Mouse (Mus musculus): ENCODE data around the gene Odf3l1. TPM values are rescaled to one million over a fixed set of nuclear protein-coding genes. Genes with fewer than 3 reads are reported as not detected.

The Odf3l1 gene
- total and polyA plus RNA-seq, 3 experiments, result not detected

DNA sequence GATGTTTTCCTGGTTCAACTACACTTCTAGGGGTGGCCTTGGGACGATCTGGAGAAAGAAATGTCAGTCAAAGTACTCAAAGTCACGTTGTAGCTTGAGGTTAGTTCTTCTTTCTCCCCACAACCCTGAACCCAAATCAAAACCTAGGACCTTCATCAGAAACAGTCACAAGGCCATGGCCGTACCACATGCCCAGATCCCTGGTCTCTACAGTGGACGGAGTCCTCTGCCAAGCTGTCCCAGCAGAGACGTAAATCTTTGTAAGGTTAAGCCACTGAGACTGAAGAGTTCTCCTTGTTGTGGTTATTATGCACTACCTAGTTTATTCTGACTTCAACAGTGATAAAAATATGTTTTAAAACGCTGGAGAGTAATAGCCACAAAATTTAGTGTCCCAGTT lies 35.6 kb downstream of the Odf3l1 start:
- H3K9ac ChIP-seq (ENCODE audit: control insufficient read depth, low read depth, low read length, poor library complexity, severe bottlenecking), result no peak overlapping the region
- H3K9me3 ChIP-seq (replicated peaks; ENCODE audit: insufficient read depth, low read length), result no peaks in the 10 kb centered on the region
- H3K4me3 ChIP-seq (ENCODE audit: control insufficient read depth in 1 of 2, insufficient read depth in 1 of 2, low read depth in 2 of 2, low read length in 2 of 2), result no peak overlapping the region
- no peaks in the 10 kb centered on the region for H3K36me3 ChIP-seq (ENCODE audit: control insufficient read depth in 1 of 2, insufficient read depth in 2 of 2, low read length in 2 of 2)
- no peak for DNase-seq (ENCODE audit: low read depth, low spot score)
- peaks cover 0 to 11% of the 10 kb centered on the region in 2 experiments; a peak in 3 of 4 replicates for H3K27me3 ChIP-seq (ENCODE audit: control insufficient read depth in 1 of 2, insufficient read depth in 2 of 2, low read length in 2 of 2)
- no peak overlapping the region for H3K27ac ChIP-seq (ENCODE audit: control insufficient read depth, low read depth, low read length)
- H3K4me1 ChIP-seq (ENCODE audit: control insufficient read depth in 1 of 2, insufficient read depth in 2 of 2, low read length in 2 of 2), result no peaks in the 10 kb centered on the region
- no peaks in the 10 kb centered on the region for H3K79me2 ChIP-seq (ENCODE audit: control insufficient read depth, insufficient read depth, low read length, poor library complexity)
- no peak for TF ChIP-seq NRF1 (IDR thresholded peaks at IDR 0.05; ENCODE audit: insufficient read depth, low read depth, low read length, poor library complexity, severe bottlenecking)
- no peak for TF ChIP-seq JUND (IDR thresholded peaks at IDR 0.05; ENCODE audit: low read depth, low read length)
- TF ChIP-seq SIN3A (IDR thresholded peaks at IDR 0.05; ENCODE audit: low read length), result no peak
- TF ChIP-seq POLR2AphosphoS2 (IDR thresholded peaks at IDR 0.05; ENCODE audit: low read length), result no peak
- no peak for TF ChIP-seq ELF1 (IDR thresholded peaks at IDR 0.05; ENCODE audit: low read depth, low read length)
- no peak for TF ChIP-seq ETS1 (IDR thresholded peaks at IDR 0.05; ENCODE audit: low read depth, low read length)
- no peak for TF ChIP-seq TBP (IDR thresholded peaks at IDR 0.05; ENCODE audit: low read depth, low read length)
- TF ChIP-seq NELFE (IDR thresholded peaks at IDR 0.05; ENCODE audit: low read depth, low read length), result no peak
- TF ChIP-seq UBTF (IDR thresholded peaks at IDR 0.05; ENCODE audit: borderline replicate concordance, insufficient read depth, low read depth, low read length), result no peak
- TF ChIP-seq SMC3 (IDR thresholded peaks at IDR 0.05; ENCODE audit: low read depth, low read length), result no peak
- no peak for TF ChIP-seq CHD1 (IDR thresholded peaks at IDR 0.05; ENCODE audit: low read depth, low read length)
- TF ChIP-seq MYB (IDR thresholded peaks at IDR 0.05; ENCODE audit: low read depth, low read length), result no peak
- no peak for TF ChIP-seq MAFK (IDR thresholded peaks at IDR 0.05; ENCODE audit: borderline replicate concordance, low read depth, low read length)
- no peak for TF ChIP-seq USF1 (IDR thresholded peaks at IDR 0.05; ENCODE audit: low read depth, low read length)
- TF ChIP-seq BHLHE40 (IDR thresholded peaks at IDR 0.05; ENCODE audit: borderline replicate concordance, low read depth, low read length), result no peak
- TF ChIP-seq USF2 (IDR thresholded peaks at IDR 0.05; ENCODE audit: borderline replicate concordance in 1 of 2, insufficient read depth in 1 of 2, low read depth in 1 of 2, low read length in 2 of 2), result no peak

DNA sequence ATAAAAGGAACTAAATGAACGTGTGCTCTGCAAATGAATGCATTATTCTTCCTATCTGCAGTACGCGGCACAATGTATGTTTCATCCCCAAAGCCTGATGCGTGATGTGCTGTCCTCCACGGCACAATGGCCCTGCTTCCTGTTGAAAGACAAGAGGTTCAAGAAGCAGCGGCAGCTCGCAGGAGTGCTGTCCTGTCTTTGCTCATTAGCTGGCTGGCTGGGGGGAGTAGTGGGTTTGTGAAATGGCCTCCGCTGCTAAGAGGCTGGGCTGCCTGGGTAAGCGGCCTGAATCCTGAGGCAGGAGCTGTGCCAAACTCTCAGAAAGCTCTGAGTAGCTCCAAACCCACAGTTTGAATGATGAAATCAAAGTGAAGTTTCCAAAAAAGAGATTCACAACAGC lies 36.3 kb downstream of the Odf3l1 start:
- DNase-seq (ENCODE audit: low read depth, low spot score), result no peak
- peaks cover 0 to 11% of the 10 kb centered on the region in 2 experiments; a peak in 3 of 4 replicates for H3K27me3 ChIP-seq (ENCODE audit: control insufficient read depth in 1 of 2, insufficient read depth in 2 of 2, low read length in 2 of 2)
- H3K79me2 ChIP-seq (ENCODE audit: control insufficient read depth, insufficient read depth, low read length, poor library complexity), result no peaks in the 10 kb centered on the region
- TF ChIP-seq POLR2A (IDR thresholded peaks at IDR 0.05; ENCODE audit: control insufficient read depth in 1 of 2, insufficient read depth in 1 of 2, low read depth in 1 of 2, low read length in 2 of 2, poor library complexity in 1 of 2) (no peak), CTCF (IDR thresholded peaks at IDR 0.05 in 2 of 3, conservative IDR thresholded peaks at IDR 0.05 in 1 of 3; ENCODE audit: control insufficient read depth in 1 of 3, insufficient read depth in 1 of 3, low read depth in 2 of 3, low read length in 3 of 3, poor library complexity in 1 of 3, severe bottlenecking in 1 of 3) (no peak), EP300 (IDR thresholded peaks at IDR 0.05; ENCODE audit: low read depth in 1 of 2, low read length in 2 of 2) (no peak), TAL1 (IDR thresholded peaks at IDR 0.05; ENCODE audit: low read length) (no peak), MYC (IDR thresholded peaks at IDR 0.05; ENCODE audit: low read depth, low read length) (no peak), RAD21 (IDR thresholded peaks at IDR 0.05; ENCODE audit: low read depth, low read length) (no peak), CHD2 (IDR thresholded peaks at IDR 0.05; ENCODE audit: low read length) (no peak), SIN3A (IDR thresholded peaks at IDR 0.05; ENCODE audit: low read length) (no peak), POLR2AphosphoS2 (IDR thresholded peaks at IDR 0.05; ENCODE audit: low read length) (no peak), NELFE (IDR thresholded peaks at IDR 0.05; ENCODE audit: low read depth, low read length) (no peak), ETS1 (IDR thresholded peaks at IDR 0.05; ENCODE audit: low read depth, low read length) (no peak), TBP (IDR thresholded peaks at IDR 0.05; ENCODE audit: low read depth, low read length) (no peak), GATA1 (IDR thresholded peaks at IDR 0.05; ENCODE audit: low read depth, low read length) (no peak)
- H3K9me3 ChIP-seq (replicated peaks; ENCODE audit: insufficient read depth, low read length), result no peaks in the 10 kb centered on the region
- no peak overlapping the region for H3K27ac ChIP-seq (ENCODE audit: control insufficient read depth, low read depth, low read length)
- H3K4me1 ChIP-seq (ENCODE audit: control insufficient read depth in 1 of 2, insufficient read depth in 2 of 2, low read length in 2 of 2), result no peaks in the 10 kb centered on the region
- H3K4me3 ChIP-seq (ENCODE audit: control insufficient read depth in 1 of 2, insufficient read depth in 1 of 2, low read depth in 2 of 2, low read length in 2 of 2), result no peak overlapping the region
- H3K36me3 ChIP-seq (ENCODE audit: control insufficient read depth in 1 of 2, insufficient read depth in 2 of 2, low read length in 2 of 2), result no peaks in the 10 kb centered on the region
- H3K9ac ChIP-seq (ENCODE audit: control insufficient read depth, low read depth, low read length, poor library complexity, severe bottlenecking), result no peak overlapping the region
